Mouse (Mus musculus) small intestine, adult 2 months (tissue): ENCODE measurements around the gene Rbm25. TPM values are rescaled to one million over a fixed set of nuclear protein-coding genes. Genes with fewer than 3 reads are reported as not detected.
"Not testable (repeated sequence)": the region's sequence is repeated elsewhere in the genome, so short reads cannot be mapped to it uniquely, and the experiment has no call there.

Source experiments
- H3K27ac ChIP-seq: fragments of 200-500 bp; 2 replicates; pipeline ENCODE4 v1.5.1; 2012; ENCODE audit warnings: low read depth, low read length, control low read depth, inconsistent platforms; ENCODE audit not compliant: insufficient read depth
- H3K27me3 ChIP-seq: fragments of 200-500 bp; 2 replicates; pipeline ENCODE4 v1.6.1; 2012; ENCODE audit warnings: mild to moderate bottlenecking, moderate library complexity, low read length, inconsistent platforms; ENCODE audit not compliant: control insufficient read depth, insufficient read depth
- H3K36me3 ChIP-seq: fragments of 200-500 bp; 2 replicates; pipeline ENCODE4 v1.6.1; 2012; ENCODE audit warnings: mild to moderate bottlenecking, low read length, control low read depth, inconsistent platforms; ENCODE audit not compliant: control insufficient read depth, insufficient read depth
- H3K4me1 ChIP-seq: fragments of 200-500 bp; 2 replicates; pipeline ENCODE4 v1.6.1; 2012; ENCODE audit warnings: low read length, inconsistent platforms, mixed read lengths; ENCODE audit not compliant: control insufficient read depth, insufficient read depth, insufficient read length
- H3K4me3 ChIP-seq: fragments of 200-500 bp; 2 replicates; pipeline ENCODE4 v1.5.1; 2012; ENCODE audit warnings: low read depth, mild to moderate bottlenecking, control low read depth, inconsistent platforms, low read length, moderate library complexity
- CTCF ChIP-seq: fragments of 200-500 bp; IDR thresholded peaks from 2 replicates; pipeline ENCODE4 v1.5.1; 2012; ENCODE audit warnings: low read depth, mild to moderate bottlenecking, control low read depth, inconsistent platforms, low read length, moderate library complexity, mixed read lengths; ENCODE audit not compliant: insufficient replicate concordance, insufficient read length; ENCODE audit errors: extremely low read depth
- POLR2A ChIP-seq: fragments of 200-500 bp; IDR thresholded peaks from 2 replicates; pipeline ENCODE4 v1.6.1; 2012; ENCODE audit warnings: low read depth, mild to moderate bottlenecking, control low read depth, inconsistent platforms, low read length, moderate library complexity
- WGBS: fragments of 180-500 bp; shearing (Covaris S2); methylation state at CpG from one replicate; pipeline ENCODE4 v1.1.7; 2018; 5-methylcytosine and 5-hydroxymethylcytosine counted together
- polyA plus RNA-seq: library from polyadenylated mRNA; depleted of rRNA; stranded (reverse); fragments of >200 nt; gene quantifications from 2 replicates; pipeline ENCODE4 v1.2.3, GENCODE M21; 2012

The Rbm25 gene
- polyA plus RNA-seq, 1 experiment = 12.0 TPM

GRCm38 (mm10) chr12:83597025-83597501 lies 34.0 kb upstream of the Rbm25 start, which contains the start of gene Zfyve1:
TSS of gene Zfyve1 (minus strand) at chr12:83597222.
- Histone ChIP-seq H3K27me3 (no peaks in the 10 kb centered on the region), H3K4me3 (peak within 1 kb of the TSS; percentile 99), H3K4me1 (peaks cover 4% of the 10 kb centered on the region; the same call in 1 of the 2 replicates), H3K36me3 (peaks cover 13% of the 10 kb centered on the region), H3K27ac (peak within 1 kb of the TSS; percentile 79)
- TF ChIP-seq POLR2A (peak; percentile 51), CTCF (no peak)
- under 1% methylated on average over 28 of the region's 28 CpGs for WGBS

- peaks cover 4% of the 10 kb centered on the region; the same call in 1 of the 2 replicates for H3K4me1 ChIP-seq
- H3K4me3 ChIP-seq = no peak overlapping the region
- H3K27ac ChIP-seq = no peak overlapping the region
- WGBS = 81% methylated on average over 2 of the region's 2 CpGs
- no peaks in the 10 kb centered on the region for H3K27me3 ChIP-seq
- TF ChIP-seq POLR2A (no peak), CTCF (no peak)
- peaks cover 11% of the 10 kb centered on the region for H3K36me3 ChIP-seq
Measured at GRCm38 (mm10) chr12:83597881-83598280, 33.2 kb upstream of the Rbm25 start.

GRCm38 (mm10) chr12:83602285-83602684 lies 28.8 kb upstream of the Rbm25 start:
- TF ChIP-seq CTCF = no peak
- no peak for TF ChIP-seq POLR2A
- 91% methylated on average over 5 of the region's 5 CpGs for WGBS

GRCm38 (mm10) chr12:83606411-83606810 lies 24.6 kb upstream of the Rbm25 start:
- not testable (repeated sequence) for H3K4me1 ChIP-seq, H3K27me3 ChIP-seq, H3K36me3 ChIP-seq, H3K27ac ChIP-seq, H3K4me3 ChIP-seq
- 97% methylated on average over 2 of the region's 2 CpGs for WGBS

More at GRCm38 (mm10) chr12:83602285-83602684, 28.8 kb upstream of the Rbm25 start:
- H3K36me3 ChIP-seq = no peaks in the 10 kb centered on the region
- no peaks in the 10 kb centered on the region for H3K4me1 ChIP-seq
- H3K4me3 ChIP-seq = no peak overlapping the region
- no peaks in the 10 kb centered on the region for H3K27me3 ChIP-seq
- no peak overlapping the region for H3K27ac ChIP-seq

GRCm38 (mm10) chr12:83617261-83617660 lies 13.8 kb upstream of the Rbm25 start:
- no peak overlapping the region for H3K4me3 ChIP-seq
- H3K36me3 ChIP-seq = no peaks in the 10 kb centered on the region
- H3K4me1 ChIP-seq = no peaks in the 10 kb centered on the region
- H3K27ac ChIP-seq = no peak overlapping the region
- no peaks in the 10 kb centered on the region for H3K27me3 ChIP-seq
- WGBS = 96% methylated on average over 5 of the region's 5 CpGs
- TF ChIP-seq POLR2A (no peak), CTCF (no peak)

GRCm38 (mm10) chr12:83618981-83619380 lies 12.1 kb upstream of the Rbm25 start:
- TF ChIP-seq POLR2A = no peak
- Histone ChIP-seq H3K4me3 (no peak overlapping the region), H3K27ac (no peak overlapping the region), H3K36me3 (no peaks in the 10 kb centered on the region), H3K27me3 (no peaks in the 10 kb centered on the region), H3K4me1 (no peaks in the 10 kb centered on the region)
- WGBS = 38% methylated on average over 2 of the region's 2 CpGs

- 85% methylated on average over 23 of the region's 23 CpGs for WGBS
- not testable (repeated sequence) for H3K4me3 ChIP-seq
Measured at GRCm38 (mm10) chr12:83620694-83621093, 10.3 kb upstream of the Rbm25 start.

GRCm38 (mm10) chr12:83622031-83622755 lies 8.8 kb upstream of the Rbm25 start:
- Histone ChIP-seq H3K27me3 (no peaks in the 10 kb centered on the region), H3K36me3 (no peaks in the 10 kb centered on the region), H3K27ac (no peak overlapping the region), H3K4me1 (no peaks in the 10 kb centered on the region), H3K4me3 (no peak overlapping the region)
- TF ChIP-seq CTCF (no peak), POLR2A (no peak)
- WGBS = 78% methylated on average over 6 of the region's 6 CpGs

More at GRCm38 (mm10) chr12:83620694-83621093, 10.3 kb upstream of the Rbm25 start:
- H3K27me3 ChIP-seq, H3K4me1 ChIP-seq, H3K36me3 ChIP-seq, H3K27ac ChIP-seq: not testable (repeated sequence)
